10 mouse cellular contexts compared by ENCODE assay signal in genomic region chr11:98950484-98950883, GRCm38 (mm10). TPM values are rescaled to one million over a fixed set of nuclear protein-coding genes. Genes with fewer than 3 reads are reported as not detected.
A peak's percentile ranks its signal among the peaks of the same experiment; 100 is the strongest.
DNase-seq lines count a peak whose midpoint lies in the region; ATAC-seq and TF ChIP-seq lines count a peak whose summit lies in the region.
"Had no signal": no experiment of that assay in that cellular context is flagged by ENCODE, and none has a peak within 500 bp of the region (broad histone marks: within the 10 kb centered on the region; RNA-seq: fewer than 3 reads in every experiment).

No protein-coding gene starts in this region.

- no peak for ATAC-seq in heart, embryonic 12.5 days (ENCODE audit: insufficient number of reproducible peaks, low FRiP score)
- no peak for ATAC-seq in liver, embryonic 12.5 days
- no peak for ATAC-seq in limb, embryonic 15.5 days (ENCODE audit: insufficient number of reproducible peaks, low FRiP score, low TSS enrichment, low read depth)

- no peak for TF ChIP-seq POLR2A in liver, adult 2 months (IDR thresholded peaks at IDR 0.05; ENCODE audit: extremely low read depth, insufficient read depth, low read length)
- TF ChIP-seq POLR2A in embryonic fibroblast, embryonic 13.5 days (IDR thresholded peaks at IDR 0.05; ENCODE audit: low read depth, low read length) = no peak

- H3K27ac ChIP-seq in heart, embryonic 12.5 days (ENCODE audit: poor library complexity, severe bottlenecking) = peak overlapping the region; percentile 84
- H3K27ac ChIP-seq in liver, adult 2 months (replicated peaks; ENCODE audit: insufficient read depth, low read depth, low read length) = peak overlapping the region; percentile 67; the same call in 1 of the 2 replicates
- no peak overlapping the region for H3K27ac ChIP-seq in liver, embryonic 12.5 days
- H3K27ac ChIP-seq in embryonic fibroblast, embryonic 13.5 days (ENCODE audit: insufficient read depth, low read length) = peak overlapping the region; percentile 62
- H3K27ac ChIP-seq in limb, embryonic 15.5 days = peak overlapping the region; percentile 86

- H3K9ac ChIP-seq in heart, embryonic 12.5 days = peak overlapping the region; percentile 46; the same call in 1 of the 2 replicates
- H3K9ac ChIP-seq in liver, adult 2 months (ENCODE audit: low read depth, low read length) = peak overlapping the region; percentile 8; the same call in 1 of the 2 replicates
- no peak overlapping the region for H3K9ac ChIP-seq in liver, embryonic 12.5 days
- no peak overlapping the region for H3K9ac ChIP-seq in limb, embryonic 15.5 days
- H3K9ac ChIP-seq: embryonic facial prominence, embryonic 12.5 days had no signal

- 85% methylated on average over 9 of the region's 9 CpGs for WGBS in heart, embryonic 12.5 days
- 75% methylated on average over 9 of the region's 9 CpGs for WGBS in liver, adult 2 months
- WGBS in liver, embryonic 12.5 days (ENCODE audit: insufficient replicate concordance) = 73% methylated on average over 9 of the region's 9 CpGs
- WGBS in limb, embryonic 15.5 days = 78% methylated on average over 9 of the region's 9 CpGs

- intact Hi-C loops in heart, postnatal 25 days (cut with DNase I) = no loop called here

- H3K79me2 ChIP-seq in liver, adult 2 months (ENCODE audit: control insufficient read depth, insufficient read depth, low read length) = peaks cover 19% of the 10 kb centered on the region; the same call in 1 of the 2 replicates

- H3K4me3 ChIP-seq in heart, embryonic 12.5 days = no peak overlapping the region
- no peak overlapping the region for H3K4me3 ChIP-seq in liver, adult 2 months (ENCODE audit: insufficient read depth, low read depth, low read length)
- H3K4me3 ChIP-seq in liver, embryonic 12.5 days = no peak overlapping the region
- H3K4me3 ChIP-seq in embryonic fibroblast, embryonic 13.5 days (ENCODE audit: insufficient read depth, low read length) = no peak overlapping the region
- H3K4me3 ChIP-seq in limb, embryonic 15.5 days = no peak overlapping the region
- H3K4me3 ChIP-seq: embryonic facial prominence, embryonic 12.5 days had no signal

- H3K36me3 ChIP-seq in heart, embryonic 12.5 days = peaks cover 34% of the 10 kb centered on the region
- H3K36me3 ChIP-seq in liver, adult 2 months (ENCODE audit: control insufficient read depth, insufficient read depth, low read length) = no peaks in the 10 kb centered on the region
- H3K36me3 ChIP-seq in liver, embryonic 12.5 days = peaks cover 7% of the 10 kb centered on the region; the same call in 1 of the 2 replicates
- peaks cover 35% of the 10 kb centered on the region for H3K36me3 ChIP-seq in limb, embryonic 15.5 days

- H3K4me1 ChIP-seq in heart, embryonic 12.5 days (replicated peaks) = peaks cover 91% of the 10 kb centered on the region
- peaks cover 60% of the 10 kb centered on the region for H3K4me1 ChIP-seq in liver, adult 2 months (ENCODE audit: control insufficient read depth, insufficient read depth, low read length)
- H3K4me1 ChIP-seq in liver, embryonic 12.5 days = peaks cover 79% of the 10 kb centered on the region
- peaks cover 32% of the 10 kb centered on the region for H3K4me1 ChIP-seq in embryonic fibroblast, embryonic 13.5 days (ENCODE audit: control insufficient read depth, insufficient read depth, low read length)
- H3K4me1 ChIP-seq in limb, embryonic 15.5 days = peaks cover 90% of the 10 kb centered on the region

- no peaks in the 10 kb centered on the region for H3K9me3 ChIP-seq in heart, embryonic 12.5 days (replicated peaks)
- H3K9me3 ChIP-seq in liver, embryonic 12.5 days (replicated peaks) = no peaks in the 10 kb centered on the region
- no peaks in the 10 kb centered on the region for H3K9me3 ChIP-seq in limb, embryonic 15.5 days
- H3K9me3 ChIP-seq: embryonic facial prominence, embryonic 12.5 days had no signal

- H3K4me2 ChIP-seq in heart, embryonic 12.5 days = no peak overlapping the region
- no peak overlapping the region for H3K4me2 ChIP-seq in liver, embryonic 12.5 days
- no peak overlapping the region for H3K4me2 ChIP-seq in limb, embryonic 15.5 days
- H3K4me2 ChIP-seq: embryonic facial prominence, embryonic 12.5 days had no signal

- no peak for TF ChIP-seq CTCF in liver, adult 2 months (IDR thresholded peaks at IDR 0.05; ENCODE audit: low read depth, low read length)
- TF ChIP-seq CTCF in embryonic fibroblast, embryonic 13.5 days (IDR thresholded peaks at IDR 0.05; ENCODE audit: borderline replicate concordance, insufficient read depth, low read length) = no peak

- DNase-seq in heart, postnatal 25 days (ENCODE audit: low spot score) = no peak
- no peak for DNase-seq in liver, adult 2 months (ENCODE audit: extremely low read depth, low read depth, low spot score)
- no peak for DNase-seq in urinary bladder, postnatal 36 days (ENCODE audit: low spot score in 2 of 2)
- DNase-seq in adrenal gland, postnatal 36 days = no peak
- DNase-seq: lung, postnatal 10 days had no signal

- no peaks in the 10 kb centered on the region for H3K27me3 ChIP-seq in heart, embryonic 12.5 days (replicated peaks)
- no peaks in the 10 kb centered on the region for H3K27me3 ChIP-seq in liver, adult 2 months (ENCODE audit: control insufficient read depth, insufficient read depth, low read length)
- peaks cover 21% of the 10 kb centered on the region for H3K27me3 ChIP-seq in liver, embryonic 12.5 days (replicated peaks)
- no peaks in the 10 kb centered on the region for H3K27me3 ChIP-seq in limb, embryonic 15.5 days
- H3K27me3 ChIP-seq: embryonic facial prominence, embryonic 12.5 days had no signal

RNA-seq across cellular contexts. Expression of gene Rara, which starts 22.9 kb away (rescaled TPM):
- polyA plus RNA-seq in heart, embryonic 12.5 days (2016; fragmentation: Nextera tagmentation; extraction: Ambion mirVana) = 33.8 and 35.1 TPM in 2 replicates
- total RNA-seq in heart, postnatal 25 days (2021) = 10 to 100 TPM; 11.8 TPM
- total RNA-seq in liver, adult 2 months (2014; rRNA removed) = 3.7 and 4.5 TPM in 2 replicates
- 14.1 and 14.6 TPM in 2 replicates for polyA plus RNA-seq in liver, adult 2 months (2012; rRNA removed)
- 6.8 and 7.1 TPM in 2 replicates for polyA plus RNA-seq in liver, embryonic 12.5 days (2016; fragmentation: Nextera tagmentation; extraction: Ambion mirVana)
- polyA plus RNA-seq in embryonic fibroblast, embryonic 13.5 days (2011; ENCODE audit: insufficient read length, low read depth, missing spikeins) = 26.8 and 28.2 TPM in 2 replicates
- 43.9 and 51.7 TPM in 2 replicates for polyA plus RNA-seq in limb, embryonic 15.5 days (2015; fragmentation: Nextera tagmentation; extraction: Ambion mirVana)
- total RNA-seq in adrenal gland, postnatal 36 days (2021) = 10 to 100 TPM; 20.0 to 24.5 TPM

RNA-seq across cellular contexts. Expression of gene Gjd3, which starts 32.3 kb away (rescaled TPM):
- 3.5 and 3.9 TPM in 2 replicates for polyA plus RNA-seq in heart, embryonic 12.5 days (2016; fragmentation: Nextera tagmentation; extraction: Ambion mirVana)
- total RNA-seq in heart, postnatal 25 days (2021) = 1 to 10 TPM in 1 of 2 experiments, under 1 TPM in 1; 0.52 to 1.1 TPM
- not detected in 2 replicates for total RNA-seq in liver, adult 2 months (2014; rRNA removed)
- polyA plus RNA-seq in liver, adult 2 months (2012; rRNA removed) = 0.11 TPM in 1 of 2 replicates, not detected in the other
- not detected in 2 replicates for polyA plus RNA-seq in liver, embryonic 12.5 days (2016; fragmentation: Nextera tagmentation; extraction: Ambion mirVana)
- polyA plus RNA-seq in embryonic fibroblast, embryonic 13.5 days (2011; ENCODE audit: insufficient read length, low read depth, missing spikeins) = not detected in 2 replicates
- polyA plus RNA-seq in limb, embryonic 15.5 days (2015; fragmentation: Nextera tagmentation; extraction: Ambion mirVana) = 0.49 and 0.86 TPM in 2 replicates
- not detected for total RNA-seq in adrenal gland, postnatal 36 days (2021)

RNA-seq across cellular contexts. Expression of gene Cdc6, which starts 42.9 kb away (rescaled TPM):
- polyA plus RNA-seq in heart, embryonic 12.5 days (2016; fragmentation: Nextera tagmentation; extraction: Ambion mirVana) = 27.0 and 27.7 TPM in 2 replicates
- under 1 TPM; 0.28 to 0.52 TPM for total RNA-seq in heart, postnatal 25 days (2021)
- 0.09 and 0.20 TPM in 2 replicates for total RNA-seq in liver, adult 2 months (2014; rRNA removed)
- 0.07 TPM in 1 of 2 replicates, not detected in the other for polyA plus RNA-seq in liver, adult 2 months (2012; rRNA removed)
- 86.5 and 89.9 TPM in 2 replicates for polyA plus RNA-seq in liver, embryonic 12.5 days (2016; fragmentation: Nextera tagmentation; extraction: Ambion mirVana)
- polyA plus RNA-seq in embryonic fibroblast, embryonic 13.5 days (2011; ENCODE audit: insufficient read length, low read depth, missing spikeins) = 7.4 and 11.8 TPM in 2 replicates
- 23.2 and 24.1 TPM in 2 replicates for polyA plus RNA-seq in limb, embryonic 15.5 days (2015; fragmentation: Nextera tagmentation; extraction: Ambion mirVana)
- 1 to 10 TPM in 1 of 2 experiments, under 1 TPM in 1; 0.89 to 1.5 TPM for total RNA-seq in adrenal gland, postnatal 36 days (2021)

Comparison
In these comparisons a context has a peak if more than half of its experiments do, and no peak if none do; other contexts are left out.
1. H3K9ac ChIP-seq: peak in heart, embryonic 12.5 days (single experiment) and liver, adult 2 months (single experiment); none in liver, embryonic 12.5 days (single experiment) and limb, embryonic 15.5 days (single experiment).